Mouse (Mus musculus): ENCODE data around the gene Fam161a. TPM values are rescaled to one million over a fixed set of nuclear protein-coding genes. Genes with fewer than 3 reads are reported as not detected.

Gene Fam161a
- total RNA-seq, 2 experiments from 2014 or later, result 3.9 to 4.3 TPM

GRCm38 (mm10) chr11:22989786-22990185 is 17.5 kb upstream of the Fam161a start:
- intact Hi-C loops (cut with DNase I), result loop anchor here (5.0 to 10.0 kb wide), 2 partner anchors 288 to 765 kb away; no protein-coding TSS in a partner anchor
- no peak for DNase-seq

- peak; percentile 94 for DNase-seq
Measured at GRCm38 (mm10) chr11:22990393-22991126, 16.8 kb upstream of the Fam161a start, which contains the start of gene Cct4. Cct4 (plus strand) TSS chr11:22990519.

GRCm38 (mm10) chr11:22991218-22991835 is 16.0 kb upstream of the Fam161a start:
- no peak for DNase-seq
- intact Hi-C loops (cut with DNase I), result loop anchor here (5.0 kb wide), 1 partner anchor 286 kb away; no protein-coding TSS in a partner anchor

More at GRCm38 (mm10) chr11:22990393-22991126, 16.8 kb upstream of the Fam161a start, which contains the start of gene Cct4:
- intact Hi-C loops (cut with DNase I), result loop anchor here (5.0 kb wide), 1 partner anchor 287 kb away; no protein-coding TSS in a partner anchor

GRCm38 (mm10) chr11:22994271-22994670 is 13.1 kb upstream of the Fam161a start:
- intact Hi-C loops (cut with DNase I), result loop anchor here (5.0 kb wide), 1 partner anchor 283 kb away; no protein-coding TSS in a partner anchor
- DNase-seq, result no peak

GRCm38 (mm10) chr11:22995461-22995860 is 11.9 kb upstream of the Fam161a start:
- intact Hi-C loops (cut with DNase I), result no loop called here
- DNase-seq, result no peak

GRCm38 (mm10) chr11:22998308-22998707 is 9.0 kb upstream of the Fam161a start:
- DNase-seq, result no peak
- intact Hi-C loops (cut with DNase I), result no loop called here

GRCm38 (mm10) chr11:23005276-23005675 is 2.1 kb upstream of the Fam161a start:
- intact Hi-C loops (cut with DNase I), result loop anchor here (5.0 kb wide), 1 partner anchor 267 kb away; no protein-coding TSS in a partner anchor
- DNase-seq, result no peak

- intact Hi-C loops (cut with DNase I), result loop anchor here (5.0 kb wide), 1 partner anchor 265 kb away; no protein-coding TSS in a partner anchor
- DNase-seq, result no peak
Measured at GRCm38 (mm10) chr11:23007166-23007480, 208 bp upstream of the Fam161a start.

- intact Hi-C loops (cut with DNase I), result loop anchor here (5.0 kb wide), 1 partner anchor 264 kb away; no protein-coding TSS in a partner anchor
- peak; percentile 88 for DNase-seq
Measured at GRCm38 (mm10) chr11:23008181-23008823, 971 bp downstream of the Fam161a start.

GRCm38 (mm10) chr11:23008824-23009200 is 1.5 kb downstream of the Fam161a start:
- DNase-seq, result no peak
- intact Hi-C loops (cut with DNase I), result loop anchor here (5.0 kb wide), 1 partner anchor 263 kb away; no protein-coding TSS in a partner anchor

GRCm38 (mm10) chr11:23013096-23013495 is 5.8 kb downstream of the Fam161a start:
- intact Hi-C loops (cut with DNase I), result loop anchor here (10.0 kb wide), 1 partner anchor 132 kb away; no protein-coding TSS in a partner anchor

GRCm38 (mm10) chr11:23013580-23014294 is 6.4 kb downstream of the Fam161a start:
- intact Hi-C loops (cut with DNase I), result loop anchor here (10.0 kb wide), 1 partner anchor 131 kb away; no protein-coding TSS in a partner anchor
- DNase-seq, result no peak

More at GRCm38 (mm10) chr11:23013096-23013495, 5.8 kb downstream of the Fam161a start:
- DNase-seq, result no peak

- intact Hi-C loops (cut with DNase I), result loop anchor here (10.0 kb wide), 1 partner anchor 130 kb away; no protein-coding TSS in a partner anchor
- no peak for DNase-seq
Measured at GRCm38 (mm10) chr11:23014996-23015395, 7.7 kb downstream of the Fam161a start.

GRCm38 (mm10) chr11:23017943-23018342 is 10.6 kb downstream of the Fam161a start:
- intact Hi-C loops (cut with DNase I), result loop anchor here (10.0 kb wide), 1 partner anchor 127 kb away; no protein-coding TSS in a partner anchor
- no peak for DNase-seq

GRCm38 (mm10) chr11:23020116-23020770 is 12.9 kb downstream of the Fam161a start:
- intact Hi-C loops (cut with DNase I), result no loop called here

GRCm38 (mm10) chr11:23020841-23021240 is 13.5 kb downstream of the Fam161a start:
- no peak for DNase-seq
- intact Hi-C loops (cut with DNase I), result no loop called here

More at GRCm38 (mm10) chr11:23020116-23020770, 12.9 kb downstream of the Fam161a start:
- no peak for DNase-seq

GRCm38 (mm10) chr11:23023155-23023554 is 15.8 kb downstream of the Fam161a start:
- DNase-seq, result no peak
- intact Hi-C loops (cut with DNase I), result no loop called here

GRCm38 (mm10) chr11:23024169-23024568 is 16.8 kb downstream of the Fam161a start:
- no peak for DNase-seq
- intact Hi-C loops (cut with DNase I), result no loop called here

- intact Hi-C loops (cut with DNase I), result no loop called here
- DNase-seq, result no peak
Measured at GRCm38 (mm10) chr11:23028957-23029356, 21.6 kb downstream of the Fam161a start.
